Mouse (Mus musculus): ENCODE measurements around the gene Lin37. TPM values are rescaled to one million over a fixed set of nuclear protein-coding genes. Genes with fewer than 3 reads are reported as not detected.
A peak's percentile ranks its signal among the peaks of the same experiment; 100 is the strongest.

Lin37 gene
- polyA plus RNA-seq, 1 experiment from 2014 or later: 45.9 TPM

DNA sequence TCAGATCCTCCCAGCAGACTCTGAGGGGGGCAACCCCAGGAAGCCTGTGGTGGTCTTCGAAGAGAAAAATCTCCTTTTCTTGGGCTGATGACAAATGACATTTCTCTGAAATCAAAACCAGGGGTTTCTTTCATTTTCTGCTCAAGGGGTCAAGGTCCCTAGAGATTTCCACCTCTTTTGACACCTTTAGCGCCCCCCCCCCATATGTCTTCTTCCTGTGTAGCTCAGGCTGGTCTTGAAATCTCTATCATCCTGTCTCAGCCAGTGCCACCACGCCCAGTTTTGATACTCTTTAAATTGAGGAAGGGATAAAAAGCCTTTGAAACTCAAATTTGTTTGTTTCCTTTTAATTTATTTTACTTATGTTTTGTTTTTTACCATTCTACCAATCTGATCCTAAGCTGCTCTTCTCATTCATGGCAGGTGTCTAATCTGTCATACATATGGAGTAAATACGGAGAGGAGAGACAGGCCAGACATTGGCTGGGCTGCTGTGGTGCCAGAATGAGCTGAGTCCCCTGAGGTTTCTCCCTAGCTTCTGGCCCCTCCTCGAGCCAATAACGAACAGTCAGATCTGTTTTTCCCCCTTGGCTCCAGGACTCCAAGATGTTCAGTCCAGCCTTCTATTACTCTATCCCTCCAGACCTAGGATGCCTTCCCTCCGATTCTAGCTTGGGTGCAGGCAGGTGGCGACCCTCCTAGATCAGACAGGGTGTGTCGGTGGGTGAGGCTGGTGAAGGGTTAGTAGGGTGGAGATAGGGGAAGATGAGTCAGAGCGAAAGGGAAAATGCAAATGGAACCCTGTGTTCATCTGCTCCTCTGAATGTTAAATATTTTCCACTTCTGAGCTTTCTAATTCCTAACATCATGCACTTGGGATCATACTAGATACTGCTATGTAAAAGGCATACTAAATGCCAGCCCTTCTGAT, 34.2 kb upstream of the Lin37 start:
- 83% methylated on average over 10 of the region's 10 CpGs for WGBS
- H3K9me3 ChIP-seq (replicated peaks): no peaks in the 10 kb centered on the region
- DNase-seq (ENCODE audit: low spot score): no peak
- H3K27ac ChIP-seq (replicated peaks): no peak overlapping the region
- H3K4me1 ChIP-seq: peaks cover 16% of the 10 kb centered on the region
- H3K36me3 ChIP-seq: no peaks in the 10 kb centered on the region
- no peak overlapping the region for H3K4me3 ChIP-seq
- no peaks in the 10 kb centered on the region for H3K27me3 ChIP-seq (ENCODE audit: low read depth, poor library complexity, severe bottlenecking)

DNA sequence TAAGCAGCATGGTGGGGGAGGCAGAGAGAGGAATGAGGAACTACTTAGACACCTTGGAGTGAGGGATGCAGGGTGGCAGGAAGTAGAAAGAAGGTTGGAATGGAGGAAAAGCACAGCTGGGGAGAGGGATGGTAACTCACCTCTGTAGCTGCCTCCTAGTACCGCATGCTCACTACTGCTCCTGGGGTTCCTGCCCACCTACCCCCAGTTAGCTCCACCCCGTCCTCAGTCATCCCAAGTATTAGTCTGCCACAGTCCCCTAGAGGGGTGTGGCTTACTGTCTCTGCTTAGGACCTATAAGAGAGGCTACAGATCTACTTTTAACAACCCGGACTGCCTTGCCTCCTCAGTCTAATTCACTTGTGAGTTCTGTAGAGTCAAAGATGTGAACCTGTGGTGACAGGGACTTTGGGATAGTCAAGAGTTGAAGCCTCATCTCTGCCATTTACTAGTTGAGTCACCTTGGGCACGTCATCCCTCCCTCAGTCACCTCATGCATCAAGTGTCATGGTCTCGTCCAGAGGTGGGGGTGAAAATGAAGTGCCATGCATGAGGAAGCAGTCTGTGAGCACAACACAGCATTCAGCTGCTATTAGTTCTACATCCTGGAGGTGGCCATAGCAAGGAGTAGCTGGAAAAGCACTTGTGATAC, 33.3 kb upstream of the Lin37 start:
- no peaks in the 10 kb centered on the region for H3K27me3 ChIP-seq (ENCODE audit: low read depth, poor library complexity, severe bottlenecking)
- H3K4me1 ChIP-seq: peaks cover 16% of the 10 kb centered on the region
- no peak for DNase-seq (ENCODE audit: low spot score)
- 63% methylated on average over 5 of the region's 5 CpGs for WGBS
- H3K27ac ChIP-seq (replicated peaks): no peak overlapping the region; the same call in 1 of the 2 replicates
- H3K4me3 ChIP-seq: no peak overlapping the region
- no peaks in the 10 kb centered on the region for H3K36me3 ChIP-seq
- no peaks in the 10 kb centered on the region for H3K9me3 ChIP-seq (replicated peaks)

DNA sequence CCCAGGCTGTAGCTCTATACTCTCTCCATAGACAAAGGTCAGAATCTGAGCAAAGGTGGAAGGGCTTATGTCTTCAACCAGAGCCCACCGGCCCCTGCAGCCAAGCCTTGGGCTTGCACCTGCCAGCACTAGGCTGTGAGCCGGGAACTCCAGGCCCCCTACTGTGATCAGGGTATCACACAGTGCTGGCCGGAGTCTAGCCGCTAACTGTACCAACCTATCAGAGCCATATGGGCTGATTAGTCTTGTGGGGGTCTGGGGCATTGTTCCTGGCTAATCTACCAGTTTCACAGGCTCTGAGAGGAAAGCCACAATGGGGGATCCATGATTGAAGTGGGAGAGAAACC, 31.9 kb upstream of the Lin37 start:
- Histone ChIP-seq H3K27me3 (ENCODE audit: low read depth, poor library complexity, severe bottlenecking) (no peaks in the 10 kb centered on the region), H3K36me3 (peaks cover 3% of the 10 kb centered on the region), H3K4me3 (peak overlapping the region; percentile 16; the same call in 1 of the 2 replicates), H3K9me3 (replicated peaks) (no peaks in the 10 kb centered on the region), H3K27ac (replicated peaks) (no peak overlapping the region), H3K4me1 (peaks cover 28% of the 10 kb centered on the region)
- 43% methylated on average over 4 of the region's 4 CpGs for WGBS
- no peak for DNase-seq (ENCODE audit: low spot score)

DNA sequence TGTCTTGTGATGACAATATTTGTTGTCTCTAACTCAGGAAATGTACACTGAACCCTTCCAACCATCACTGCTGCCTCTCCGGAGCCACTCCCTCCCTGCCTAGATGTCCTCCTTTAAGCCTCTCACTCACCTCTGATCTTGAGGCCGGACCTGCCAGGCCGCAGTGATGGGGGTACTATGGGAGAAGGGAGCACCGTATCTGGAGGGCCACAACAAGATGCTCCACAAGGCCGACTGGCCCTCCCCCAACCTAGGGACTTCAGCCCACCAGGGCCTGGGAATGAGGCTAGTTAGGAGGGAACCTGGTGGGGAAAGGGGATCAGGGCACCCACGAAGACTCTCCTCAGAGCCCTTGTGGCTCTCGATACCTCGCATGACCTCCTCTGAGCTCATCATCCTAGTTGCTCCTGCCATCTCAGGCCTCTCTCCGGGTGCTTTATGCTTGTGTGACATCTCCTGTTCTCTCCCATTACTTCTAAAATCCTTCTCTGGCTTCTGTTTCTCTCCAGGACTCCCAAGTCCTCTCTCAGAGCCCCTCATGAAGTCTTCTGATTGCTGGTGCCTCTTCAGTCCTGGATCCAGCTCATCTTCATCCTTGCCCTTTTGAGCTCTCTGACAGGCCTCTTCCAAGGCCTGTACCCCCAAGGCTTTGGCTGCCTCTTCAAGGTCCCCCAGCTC, 31.4 kb upstream of the Lin37 start:
- DNase-seq (ENCODE audit: low spot score): no peak
- H3K9me3 ChIP-seq (replicated peaks): no peaks in the 10 kb centered on the region
- peak overlapping the region; percentile 16; the same call in 1 of the 2 replicates for H3K4me3 ChIP-seq
- no peaks in the 10 kb centered on the region for H3K27me3 ChIP-seq (ENCODE audit: low read depth, poor library complexity, severe bottlenecking)
- peaks cover 32% of the 10 kb centered on the region for H3K4me1 ChIP-seq
- peaks cover 8% of the 10 kb centered on the region for H3K36me3 ChIP-seq
- no peak overlapping the region for H3K27ac ChIP-seq (replicated peaks)
- 83% methylated on average over 9 of the region's 9 CpGs for whole genome bisulfite sequencing

DNA sequence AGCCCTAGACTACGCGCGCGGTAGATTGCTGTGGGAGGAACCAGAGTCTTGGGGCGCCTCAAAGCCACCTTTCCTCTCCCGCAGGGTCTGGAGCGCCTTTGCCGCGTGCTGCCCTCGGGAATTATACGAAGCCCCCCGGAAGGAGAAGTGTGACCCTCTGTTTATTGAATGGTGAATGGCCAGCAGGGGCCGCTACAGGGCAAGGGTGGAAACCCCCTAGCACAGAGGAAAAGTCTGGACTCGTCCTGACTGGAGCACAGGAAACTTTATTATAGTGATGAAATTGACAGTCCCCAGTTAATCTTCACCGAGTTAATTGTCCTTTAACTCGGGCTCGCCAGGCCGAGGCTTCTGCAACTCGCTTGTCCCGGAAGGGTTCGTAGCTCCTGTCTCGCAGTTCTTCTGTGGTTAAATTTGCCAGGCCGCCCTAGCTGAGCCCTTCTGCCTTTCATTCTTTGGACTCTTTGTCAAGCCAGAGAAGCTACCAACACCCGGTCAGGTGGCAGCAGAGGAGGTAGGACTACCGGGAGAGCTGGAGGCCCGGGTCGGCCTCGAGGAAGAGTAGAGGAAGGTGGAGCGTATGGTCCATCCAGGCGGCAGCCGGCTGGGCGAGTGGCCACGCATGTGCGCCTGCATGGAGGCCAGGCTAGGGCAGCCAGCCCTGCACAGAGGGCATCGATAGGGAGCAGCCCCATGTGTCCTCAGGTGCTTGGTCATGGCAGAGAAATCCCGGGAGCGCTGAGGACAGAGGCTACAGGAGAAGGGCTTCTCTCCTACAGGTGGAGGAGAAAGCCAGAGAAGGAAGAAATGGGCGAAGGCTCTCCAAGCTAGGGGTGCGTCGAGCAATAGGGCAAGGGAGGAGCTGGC, 30.0 kb upstream of the Lin37 start:
- no peaks in the 10 kb centered on the region for H3K9me3 ChIP-seq (replicated peaks)
- H3K27me3 ChIP-seq (ENCODE audit: low read depth, poor library complexity, severe bottlenecking): no peaks in the 10 kb centered on the region
- peaks cover 22% of the 10 kb centered on the region for H3K36me3 ChIP-seq
- 32% methylated on average over 40 of the region's 40 CpGs for WGBS
- DNase-seq (ENCODE audit: low spot score): peak; percentile 89
- H3K4me3 ChIP-seq: peak overlapping the region; percentile 99
- peak overlapping the region; percentile 99 for H3K27ac ChIP-seq (replicated peaks)
- peaks cover 32% of the 10 kb centered on the region for H3K4me1 ChIP-seq

DNA sequence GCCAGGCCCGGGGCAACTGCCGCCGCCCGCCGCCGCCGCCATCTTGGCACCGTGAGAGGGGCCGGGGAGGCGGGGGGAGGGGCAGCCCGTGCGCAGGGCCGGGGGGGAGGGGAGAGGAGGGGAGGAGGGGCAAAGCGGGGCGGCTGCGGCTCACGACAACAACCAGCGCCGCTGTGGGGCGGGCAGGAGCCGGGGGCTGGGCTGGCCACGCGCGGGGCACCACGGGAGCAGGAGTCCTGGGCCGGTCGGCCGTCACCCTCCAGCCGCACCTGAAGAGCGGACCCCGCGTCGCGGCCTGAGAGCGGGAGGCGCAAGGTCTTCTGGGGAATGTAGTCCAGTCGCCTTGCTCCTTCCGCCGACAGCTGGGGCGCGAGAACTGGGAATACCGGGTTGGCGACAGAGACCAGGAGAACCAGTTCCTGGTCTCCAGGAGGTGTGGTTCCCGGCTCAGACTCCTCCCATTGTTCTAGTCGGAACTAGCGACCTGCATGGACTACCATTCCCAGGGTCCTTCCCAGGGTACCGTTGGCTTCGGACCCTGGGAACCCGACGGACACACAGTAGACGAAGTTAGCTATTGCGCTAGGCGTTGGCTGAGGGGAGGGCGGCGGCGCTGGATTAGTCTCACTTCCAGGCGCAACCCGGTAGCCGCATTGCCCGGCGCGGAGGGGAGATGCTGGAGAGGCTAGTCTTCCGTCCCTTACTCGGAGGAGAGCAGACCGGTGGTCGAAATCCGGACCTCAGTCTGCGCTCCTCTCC, 29.2 kb upstream of the Lin37 start, which contains the start of gene Kmt2b:
Kmt2b (minus strand) TSS at position 51 of the 759 bp plus-strand sequence.
- no peaks in the 10 kb centered on the region for H3K9me3 ChIP-seq (replicated peaks)
- H3K36me3 ChIP-seq: peaks cover 30% of the 10 kb centered on the region
- under 1% methylated on average over 63 of the region's 68 CpGs for WGBS
- peaks cover 32% of the 10 kb centered on the region for H3K4me1 ChIP-seq
- H3K27me3 ChIP-seq (ENCODE audit: low read depth, poor library complexity, severe bottlenecking): no peaks in the 10 kb centered on the region
- peak within 1 kb of the TSS; percentile 99 for H3K4me3 ChIP-seq
- peak; percentile 98 for DNase-seq (ENCODE audit: low spot score)
- H3K27ac ChIP-seq (replicated peaks): peak within 1 kb of the TSS; percentile 99

DNA sequence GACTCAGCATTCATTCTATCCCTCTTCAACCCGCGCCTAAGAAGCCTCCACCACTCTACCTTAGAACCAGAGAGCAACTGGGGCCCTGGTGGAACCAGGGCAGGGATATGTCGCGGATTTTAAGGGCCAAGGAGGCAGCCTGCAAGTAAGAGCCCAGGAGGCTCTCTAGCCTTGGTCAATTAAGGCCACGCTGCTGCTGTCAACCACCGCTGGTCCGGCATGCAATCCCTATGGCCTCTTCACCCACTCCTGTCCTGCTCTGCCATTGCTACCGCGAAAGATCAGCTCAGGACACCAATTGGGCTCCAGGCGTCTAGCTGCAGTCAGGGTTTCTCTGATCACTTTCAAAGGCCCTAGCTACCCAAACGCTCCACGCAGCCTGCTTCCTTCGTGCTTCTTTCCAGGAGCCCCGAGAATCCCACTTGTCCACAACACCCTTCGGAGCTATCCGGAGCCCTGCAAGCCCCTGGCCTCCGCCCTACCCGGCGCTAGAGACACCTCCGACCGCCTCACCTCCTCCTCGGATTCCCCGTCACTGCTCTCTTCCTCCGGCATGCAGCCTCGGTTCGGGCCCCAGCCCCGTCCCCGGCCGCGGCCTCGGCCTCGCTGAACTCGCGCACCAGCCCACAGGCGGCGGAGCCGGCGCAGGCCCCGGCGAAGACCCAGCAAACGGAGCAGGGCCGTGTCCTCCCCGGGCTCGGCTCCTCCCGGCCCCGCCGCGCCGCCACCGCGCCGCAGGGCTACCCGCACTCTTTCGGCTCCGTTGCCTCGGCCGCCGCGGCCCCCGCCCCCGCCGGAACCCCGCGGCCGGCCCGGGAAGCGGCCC, 28.4 kb upstream of the Lin37 start:
- Histone ChIP-seq H3K36me3 (peaks cover 38% of the 10 kb centered on the region), H3K9me3 (replicated peaks) (no peaks in the 10 kb centered on the region), H3K4me1 (peaks cover 32% of the 10 kb centered on the region), H3K27me3 (ENCODE audit: low read depth, poor library complexity, severe bottlenecking) (no peaks in the 10 kb centered on the region), H3K4me3 (peak overlapping the region; percentile 99), H3K27ac (replicated peaks) (peak overlapping the region; percentile 99)
- no peak for DNase-seq (ENCODE audit: low spot score)
- WGBS: under 1% methylated on average over 67 of the region's 67 CpGs

DNA sequence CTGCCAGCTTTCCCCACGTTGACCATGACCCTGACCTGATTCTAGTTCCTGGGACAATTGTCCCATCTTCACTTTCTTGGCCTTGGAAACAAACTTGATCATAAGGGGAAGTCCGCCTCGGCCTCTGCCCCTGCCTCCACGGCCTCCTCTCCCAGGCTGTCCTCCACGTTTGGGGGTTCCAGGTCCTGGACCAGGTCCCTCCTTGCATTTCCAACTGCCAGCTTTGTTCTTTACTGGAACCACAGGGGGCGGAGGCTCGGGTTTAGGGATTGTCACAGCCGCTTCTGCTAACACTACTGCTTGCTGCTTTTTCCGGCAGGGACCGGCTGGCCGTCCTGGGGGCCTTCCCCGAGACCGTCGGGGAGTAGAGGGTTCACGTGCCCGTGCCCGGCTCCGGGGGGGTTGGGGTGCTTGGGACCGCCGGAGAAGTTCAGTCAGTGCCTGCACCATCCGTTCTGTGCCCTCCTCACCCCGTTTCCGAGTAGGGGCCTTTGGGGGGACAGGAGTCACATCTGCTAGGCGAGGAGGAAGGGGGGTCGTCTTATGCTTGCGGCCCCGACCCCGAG, 26.9 kb upstream of the Lin37 start:
- Histone ChIP-seq H3K36me3 (peaks cover 54% of the 10 kb centered on the region), H3K4me3 (peak overlapping the region; percentile 99), H3K27ac (replicated peaks) (peak overlapping the region; percentile 99; the same call in 1 of the 2 replicates), H3K4me1 (peaks cover 27% of the 10 kb centered on the region), H3K27me3 (ENCODE audit: low read depth, poor library complexity, severe bottlenecking) (no peaks in the 10 kb centered on the region), H3K9me3 (replicated peaks) (no peaks in the 10 kb centered on the region)
- WGBS: 92% methylated on average over 28 of the region's 28 CpGs
- DNase-seq (ENCODE audit: low spot score): no peak

DNA sequence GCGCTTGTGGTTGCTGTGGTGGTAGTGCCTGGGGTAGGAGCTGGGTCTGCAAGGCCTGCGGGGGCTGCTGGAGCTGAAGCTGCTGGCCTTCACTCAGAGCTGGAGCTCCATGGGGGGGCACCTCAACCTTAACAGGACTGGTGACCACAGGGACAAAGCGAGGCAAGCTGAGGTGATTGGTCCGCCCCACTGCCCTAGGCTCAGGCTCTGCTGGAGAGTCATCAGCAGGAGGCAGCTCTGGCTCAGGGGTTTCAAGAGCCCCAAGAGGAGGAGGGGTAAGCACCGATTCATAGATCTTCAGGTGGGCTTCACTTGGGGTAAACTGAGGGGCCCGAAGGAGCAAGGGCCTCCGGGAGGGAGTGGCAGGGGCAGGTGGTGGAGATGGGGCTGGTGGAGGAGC, 25.5 kb upstream of the Lin37 start:
- Histone ChIP-seq H3K36me3 (peaks cover 67% of the 10 kb centered on the region), H3K4me1 (peaks cover 22% of the 10 kb centered on the region), H3K27me3 (ENCODE audit: low read depth, poor library complexity, severe bottlenecking) (no peaks in the 10 kb centered on the region), H3K9me3 (replicated peaks) (no peaks in the 10 kb centered on the region), H3K4me3 (no peak overlapping the region), H3K27ac (replicated peaks) (no peak overlapping the region)
- no peak for DNase-seq (ENCODE audit: low spot score)
- 94% methylated on average over 7 of the region's 7 CpGs for WGBS

DNA sequence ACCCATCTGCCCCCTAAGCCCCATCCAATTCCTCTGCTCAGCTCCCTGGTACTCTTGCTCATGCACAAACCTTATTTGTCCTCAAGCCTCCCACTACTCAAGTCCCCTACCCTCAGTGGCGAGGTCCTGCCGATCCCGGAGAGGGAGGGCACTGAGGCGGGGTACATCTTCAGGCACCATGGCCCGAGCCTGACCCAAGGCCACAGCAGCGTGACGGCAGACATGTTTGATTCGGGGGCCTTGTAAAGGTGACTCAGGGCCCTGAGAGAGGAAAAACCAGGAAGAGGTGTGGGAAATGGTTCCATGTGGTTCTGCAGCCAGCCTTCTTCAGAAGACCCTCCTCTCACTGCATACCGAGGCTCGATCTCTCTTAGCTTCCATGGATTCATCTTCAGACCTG, 24.7 kb upstream of the Lin37 start:
- no peak overlapping the region for H3K27ac ChIP-seq (replicated peaks)
- H3K9me3 ChIP-seq (replicated peaks): no peaks in the 10 kb centered on the region
- H3K4me1 ChIP-seq: peaks cover 16% of the 10 kb centered on the region
- 95% methylated on average over 10 of the region's 10 CpGs for WGBS
- H3K4me3 ChIP-seq: no peak overlapping the region
- no peaks in the 10 kb centered on the region for H3K27me3 ChIP-seq (ENCODE audit: low read depth, poor library complexity, severe bottlenecking)
- DNase-seq (ENCODE audit: low spot score): no peak
- peaks cover 75% of the 10 kb centered on the region for H3K36me3 ChIP-seq

DNA sequence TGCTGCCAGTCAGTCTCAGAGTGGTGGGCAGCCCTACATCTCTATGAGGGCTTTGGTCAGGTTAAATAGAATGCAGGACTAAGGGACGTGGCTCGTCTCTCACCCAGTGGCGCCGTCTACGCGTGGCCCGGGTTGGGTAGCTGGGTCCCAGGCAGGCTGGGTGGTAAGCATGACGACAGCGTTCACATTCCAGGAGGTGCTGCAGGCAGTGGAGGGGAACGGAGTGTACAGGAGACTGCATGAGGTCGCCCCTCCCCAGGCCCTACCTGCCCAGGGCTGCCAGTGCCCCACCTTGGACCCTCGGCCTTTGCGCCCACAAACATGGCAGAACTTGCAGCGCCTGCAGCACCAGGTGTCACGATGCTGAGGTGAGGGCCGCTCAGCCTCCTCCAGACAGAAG, 21.9 kb upstream of the Lin37 start:
- 97% methylated on average over 16 of the region's 16 CpGs for WGBS
- H3K4me1 ChIP-seq: peaks cover 3% of the 10 kb centered on the region
- H3K9me3 ChIP-seq (replicated peaks): no peaks in the 10 kb centered on the region
- no peaks in the 10 kb centered on the region for H3K27me3 ChIP-seq (ENCODE audit: low read depth, poor library complexity, severe bottlenecking)
- H3K36me3 ChIP-seq: peaks cover 99% of the 10 kb centered on the region
- DNase-seq (ENCODE audit: low spot score): no peak
- no peak overlapping the region for H3K27ac ChIP-seq (replicated peaks)
- no peak overlapping the region for H3K4me3 ChIP-seq

Measured in midbrain, embryonic 10.5 days (tissue).